Mouse (Mus musculus): Measurements from ENCODE around the gene Gm20388. TPM values are rescaled to one million over a fixed set of nuclear protein-coding genes. Genes with fewer than 3 reads are reported as not detected.

Gm20388 gene
- polyA plus RNA-seq, 1 experiment from 2014 or later: 3.6 TPM

- under 1% methylated on average over 15 of the region's 15 CpGs for WGBS
- Histone ChIP-seq H3K27me3 (replicated peaks; ENCODE audit: low read depth, poor library complexity, severe bottlenecking) (peaks cover 100% of the 10 kb centered on the region), H3K9me3 (no peaks in the 10 kb centered on the region), H3K36me3 (replicated peaks) (no peaks in the 10 kb centered on the region), H3K4me3 (peak overlapping the region; percentile 42), H3K27ac (replicated peaks) (peak overlapping the region; percentile 57; the same call in 1 of the 2 replicates), H3K4me1 (peaks cover 54% of the 10 kb centered on the region)
- DNase-seq (ENCODE audit: low spot score): peak; percentile 33
Observed at GRCm38 (mm10) chr8:121074108-121074847, 1163.6 kb downstream of the Gm20388 start.

GRCm38 (mm10) chr8:121074848-121075145 lies 1164.2 kb downstream of the Gm20388 start:
- DNase-seq (ENCODE audit: low spot score): peak; percentile 56
- Histone ChIP-seq H3K27me3 (replicated peaks; ENCODE audit: low read depth, poor library complexity, severe bottlenecking) (peaks cover 100% of the 10 kb centered on the region), H3K4me3 (peak overlapping the region; percentile 42; the same call in 1 of the 2 replicates), H3K9me3 (no peaks in the 10 kb centered on the region), H3K27ac (replicated peaks) (0 out of 2 replicates have a peak overlapping the region, but pooled peaks have one; percentile 27), H3K36me3 (replicated peaks) (no peaks in the 10 kb centered on the region), H3K4me1 (peaks cover 51% of the 10 kb centered on the region)
- 1% methylated on average over 10 of the region's 10 CpGs for WGBS

- peaks cover 50% of the 10 kb centered on the region for H3K4me1 ChIP-seq
- H3K9me3 ChIP-seq: no peaks in the 10 kb centered on the region
- DNase-seq (ENCODE audit: low spot score): peak; percentile 40
- no peaks in the 10 kb centered on the region for H3K36me3 ChIP-seq (replicated peaks)
- WGBS: 1% methylated on average over 13 of the region's 13 CpGs
- H3K27me3 ChIP-seq (replicated peaks; ENCODE audit: low read depth, poor library complexity, severe bottlenecking): peaks cover 100% of the 10 kb centered on the region
- no peak overlapping the region for H3K4me3 ChIP-seq
- no peak overlapping the region for H3K27ac ChIP-seq (replicated peaks)
Observed at GRCm38 (mm10) chr8:121075936-121076335, 1165.3 kb downstream of the Gm20388 start.

- DNase-seq (ENCODE audit: low spot score): no peak
- peaks cover 100% of the 10 kb centered on the region for H3K27me3 ChIP-seq (replicated peaks; ENCODE audit: low read depth, poor library complexity, severe bottlenecking)
- no peak overlapping the region for H3K4me3 ChIP-seq
- no peak overlapping the region for H3K27ac ChIP-seq (replicated peaks)
- WGBS: 9% methylated on average over 7 of the region's 7 CpGs
- H3K9me3 ChIP-seq: no peaks in the 10 kb centered on the region
- H3K36me3 ChIP-seq (replicated peaks): no peaks in the 10 kb centered on the region
- peaks cover 50% of the 10 kb centered on the region for H3K4me1 ChIP-seq
Observed at GRCm38 (mm10) chr8:121076555-121076954, 1165.9 kb downstream of the Gm20388 start.

GRCm38 (mm10) chr8:121078721-121079120 lies 1168.1 kb downstream of the Gm20388 start:
- peak; percentile 42 for DNase-seq (ENCODE audit: low spot score)
- WGBS: 1% methylated on average over 14 of the region's 14 CpGs
- Histone ChIP-seq H3K27me3 (replicated peaks; ENCODE audit: low read depth, poor library complexity, severe bottlenecking) (peaks cover 100% of the 10 kb centered on the region), H3K4me1 (peaks cover 49% of the 10 kb centered on the region), H3K4me3 (no peak overlapping the region; the same call in 1 of the 2 replicates), H3K27ac (replicated peaks) (no peak overlapping the region), H3K36me3 (replicated peaks) (no peaks in the 10 kb centered on the region), H3K9me3 (no peaks in the 10 kb centered on the region)

GRCm38 (mm10) chr8:121079201-121079600 lies 1168.6 kb downstream of the Gm20388 start:
- Histone ChIP-seq H3K9me3 (no peaks in the 10 kb centered on the region), H3K27ac (replicated peaks) (no peak overlapping the region), H3K36me3 (replicated peaks) (no peaks in the 10 kb centered on the region), H3K27me3 (replicated peaks; ENCODE audit: low read depth, poor library complexity, severe bottlenecking) (peaks cover 100% of the 10 kb centered on the region), H3K4me3 (no peak overlapping the region), H3K4me1 (peaks cover 49% of the 10 kb centered on the region)
- 2% methylated on average over 7 of the region's 7 CpGs for WGBS
- peak; percentile 36 for DNase-seq (ENCODE audit: low spot score)

- no peak for DNase-seq (ENCODE audit: low spot score)
- H3K4me3 ChIP-seq: peak overlapping the region; percentile 70
- H3K27ac ChIP-seq (replicated peaks): no peak overlapping the region
- H3K9me3 ChIP-seq: no peaks in the 10 kb centered on the region
- WGBS: 3% methylated on average over 12 of the region's 12 CpGs
- peaks cover 100% of the 10 kb centered on the region for H3K27me3 ChIP-seq (replicated peaks; ENCODE audit: low read depth, poor library complexity, severe bottlenecking)
- H3K4me1 ChIP-seq: peaks cover 49% of the 10 kb centered on the region
- no peaks in the 10 kb centered on the region for H3K36me3 ChIP-seq (replicated peaks)
Observed at GRCm38 (mm10) chr8:121079944-121080343, 1169.3 kb downstream of the Gm20388 start.

- DNase-seq (ENCODE audit: low spot score): peak; percentile 70
- peaks cover 100% of the 10 kb centered on the region for H3K27me3 ChIP-seq (replicated peaks; ENCODE audit: low read depth, poor library complexity, severe bottlenecking)
- no peaks in the 10 kb centered on the region for H3K9me3 ChIP-seq
- WGBS: under 1% methylated on average over 49 of the region's 49 CpGs
- H3K36me3 ChIP-seq (replicated peaks): no peaks in the 10 kb centered on the region
- H3K4me3 ChIP-seq: peak overlapping the region; percentile 70
- peaks cover 51% of the 10 kb centered on the region for H3K4me1 ChIP-seq
- peak overlapping the region; percentile 74 for H3K27ac ChIP-seq (replicated peaks)
Observed at GRCm38 (mm10) chr8:121080361-121081090, 1169.9 kb downstream of the Gm20388 start.

- H3K4me1 ChIP-seq: peaks cover 51% of the 10 kb centered on the region
- no peaks in the 10 kb centered on the region for H3K36me3 ChIP-seq (replicated peaks)
- WGBS: 2% methylated on average over 7 of the region's 7 CpGs
- H3K27me3 ChIP-seq (replicated peaks; ENCODE audit: low read depth, poor library complexity, severe bottlenecking): peaks cover 100% of the 10 kb centered on the region
- no peaks in the 10 kb centered on the region for H3K9me3 ChIP-seq
- H3K27ac ChIP-seq (replicated peaks): peak overlapping the region; percentile 86
- no peak for DNase-seq (ENCODE audit: low spot score)
- H3K4me3 ChIP-seq: peak overlapping the region; percentile 70
Observed at GRCm38 (mm10) chr8:121081398-121081797, 1170.8 kb downstream of the Gm20388 start.

GRCm38 (mm10) chr8:121082218-121083092 lies 1171.8 kb downstream of the Gm20388 start:
- H3K9me3 ChIP-seq: no peaks in the 10 kb centered on the region
- H3K4me1 ChIP-seq: peaks cover 58% of the 10 kb centered on the region
- H3K27ac ChIP-seq (replicated peaks): peak overlapping the region; percentile 86
- 0 out of 2 replicates have a peak, but pooled peaks cover 3% of the 10 kb centered on the region for H3K36me3 ChIP-seq (replicated peaks)
- H3K4me3 ChIP-seq: peak overlapping the region; percentile 70
- DNase-seq (ENCODE audit: low spot score): peak; percentile 62
- WGBS: under 1% methylated on average over 57 of the region's 57 CpGs
- peaks cover 100% of the 10 kb centered on the region for H3K27me3 ChIP-seq (replicated peaks; ENCODE audit: low read depth, poor library complexity, severe bottlenecking)

GRCm38 (mm10) chr8:121083093-121083935 lies 1172.7 kb downstream of the Gm20388 start:
- WGBS: under 1% methylated on average over 89 of the region's 89 CpGs
- Histone ChIP-seq H3K4me1 (peaks cover 58% of the 10 kb centered on the region), H3K9me3 (no peaks in the 10 kb centered on the region), H3K27me3 (replicated peaks; ENCODE audit: low read depth, poor library complexity, severe bottlenecking) (peaks cover 100% of the 10 kb centered on the region), H3K27ac (replicated peaks) (peak overlapping the region; percentile 86), H3K36me3 (replicated peaks) (0 out of 2 replicates have a peak, but pooled peaks cover 3% of the 10 kb centered on the region), H3K4me3 (peak overlapping the region; percentile 70)
- peak; percentile 87 for DNase-seq (ENCODE audit: low spot score)

All from embryonic facial prominence, embryonic 10.5 days (tissue).